In genomic region chr3:121973761-121974160, GRCm38 (mm10) we compare ENCODE assay signal across 13 mouse cellular contexts. TPM values are rescaled to one million over a fixed set of nuclear protein-coding genes. Genes with fewer than 3 reads are reported as not detected.
DNase-seq lines count a peak whose midpoint lies in the region; ATAC-seq and TF ChIP-seq lines count a peak whose summit lies in the region.
"Had no signal": no experiment of that assay in that cellular context is flagged by ENCODE, and none has a peak within 500 bp of the region (broad histone marks: within the 10 kb centered on the region; RNA-seq: fewer than 3 reads in every experiment).

No protein-coding gene starts in this region.

- no peak overlapping the region for H3K27ac ChIP-seq in kidney, adult 2 months (ENCODE audit: insufficient read depth, low read depth, low read length)
- H3K27ac ChIP-seq in kidney, embryonic 14.5 days (ENCODE audit: low read depth, low read length): no peak overlapping the region
- H3K27ac ChIP-seq in stomach, postnatal 0 days (replicated peaks): no peak overlapping the region
- H3K27ac ChIP-seq: forebrain, embryonic 10.5 days; hindbrain, embryonic 14.5 days had no signal

- H3K4me3 ChIP-seq in kidney, adult 2 months (ENCODE audit: insufficient read depth, low read depth, low read length): no peak overlapping the region
- no peak overlapping the region for H3K4me3 ChIP-seq in kidney, embryonic 14.5 days (ENCODE audit: low read length)
- no peak overlapping the region for H3K4me3 ChIP-seq in stomach, postnatal 0 days (ENCODE audit: low read depth, low read length)
- H3K4me3 ChIP-seq: forebrain, embryonic 10.5 days had no signal

- H3K27me3 ChIP-seq in kidney, adult 2 months (replicated peaks; ENCODE audit: control insufficient read depth, insufficient read depth, low read length): no peaks in the 10 kb centered on the region
- H3K27me3 ChIP-seq in kidney, embryonic 14.5 days (ENCODE audit: control insufficient read depth, insufficient read depth, low read length): no peaks in the 10 kb centered on the region; the same call in 1 of the 2 replicates
- H3K27me3 ChIP-seq in stomach, postnatal 0 days (ENCODE audit: control insufficient read depth, insufficient read depth, low read length): no peaks in the 10 kb centered on the region

- no peak for TF ChIP-seq EP300 in stomach, postnatal 0 days (optimal IDR thresholded peaks at IDR 0.05)

- H3K4me1 ChIP-seq in kidney, adult 2 months (ENCODE audit: control insufficient read depth, insufficient read depth, low read length): peaks cover 2% of the 10 kb centered on the region; the same call in 1 of the 2 replicates
- H3K4me1 ChIP-seq in kidney, embryonic 14.5 days (ENCODE audit: control insufficient read depth, insufficient read depth, low read length): no peaks in the 10 kb centered on the region
- H3K4me1 ChIP-seq in stomach, postnatal 0 days (replicated peaks; ENCODE audit: control insufficient read depth, insufficient read depth): 0 out of 2 replicates have a peak, but pooled peaks cover 2% of the 10 kb centered on the region

- no peak overlapping the region for H3K9ac ChIP-seq in kidney, embryonic 14.5 days (ENCODE audit: low read depth, low read length)
- H3K9ac ChIP-seq in stomach, postnatal 0 days (ENCODE audit: low read length): no peak overlapping the region
- H3K9ac ChIP-seq: hindbrain, embryonic 14.5 days had no signal

- H3K9me3 ChIP-seq in kidney, embryonic 14.5 days (ENCODE audit: control insufficient read depth, low read length): no peaks in the 10 kb centered on the region
- no peaks in the 10 kb centered on the region for H3K9me3 ChIP-seq in stomach, postnatal 0 days (ENCODE audit: control insufficient read depth, low read length)
- H3K9me3 ChIP-seq: forebrain, embryonic 10.5 days had no signal

- H3K4me2 ChIP-seq in kidney, embryonic 14.5 days (replicated peaks; ENCODE audit: low read depth, low read length): no peak overlapping the region
- H3K4me2 ChIP-seq in stomach, postnatal 0 days (replicated peaks; ENCODE audit: low read depth): 0 out of 2 replicates have a peak overlapping the region, but pooled peaks have one; percentile 2
- H3K4me2 ChIP-seq: hindbrain, embryonic 14.5 days had no signal

- DNase-seq in adrenal gland, postnatal 14 days: peak; percentile 25
- DNase-seq in adrenal gland, adult 18-20 months (ENCODE audit: low spot score in 2 of 2): no peak
- peak; percentile 39 for DNase-seq in kidney, adult 2 months
- peak; percentile 13 for DNase-seq in right cerebral cortex, postnatal 4 days
- no peak for DNase-seq in right cerebral cortex, adult 18-20 months
- DNase-seq in stomach, postnatal 0 days (ENCODE audit: low spot score): no peak
- DNase-seq in right cerebral cortex, postnatal 14 days: no peak
- DNase-seq: cerebellum, adult 9-10 months; gastrocnemius, postnatal 25 days; thymus, postnatal 36 days had no signal

- TF ChIP-seq CTCF in kidney, adult 2 months (conservative IDR thresholded peaks at IDR 0.05; ENCODE audit: insufficient read depth, insufficient read length, low read depth, low read length): no peak
- no peak for TF ChIP-seq CTCF in stomach, postnatal 0 days (IDR thresholded peaks at IDR 0.05; ENCODE audit: low read depth)

- H3K36me3 ChIP-seq in kidney, adult 2 months (ENCODE audit: control insufficient read depth, insufficient read depth, low read length): no peaks in the 10 kb centered on the region
- no peaks in the 10 kb centered on the region for H3K36me3 ChIP-seq in kidney, embryonic 14.5 days (ENCODE audit: control insufficient read depth, insufficient read depth, low read length)
- no peaks in the 10 kb centered on the region for H3K36me3 ChIP-seq in stomach, postnatal 0 days (ENCODE audit: control insufficient read depth, insufficient read depth, low read length)
- H3K36me3 ChIP-seq: forebrain, embryonic 10.5 days had no signal

- TF ChIP-seq POLR2A in kidney, adult 2 months (IDR thresholded peaks at IDR 0.05; ENCODE audit: low read depth, low read length): no peak

- no peak for ATAC-seq in kidney, embryonic 14.5 days (ENCODE audit: low FRiP score, low TSS enrichment)
- ATAC-seq in stomach, postnatal 0 days (ENCODE audit: low FRiP score, low TSS enrichment): no peak

- WGBS in kidney, adult 2 months: 36% methylated on average over 5 of the region's 5 CpGs
- 63% methylated on average over 5 of the region's 5 CpGs for WGBS in kidney, embryonic 14.5 days
- 29% methylated on average over 5 of the region's 5 CpGs for WGBS in stomach, postnatal 0 days

RNA-seq across cellular contexts. Expression of gene Arhgap29, which starts 21.4 kb away (rescaled TPM):
- total RNA-seq in adrenal gland, postnatal 14 days (2021): 82.6 and 83.4 TPM in 2 replicates
- 10 to 100 TPM; 48.6 to 58.7 TPM for total RNA-seq in adrenal gland, adult 18-20 months (2021)
- polyA plus RNA-seq in kidney, adult 2 months (2012; rRNA removed): 28.4 and 31.7 TPM in 2 replicates
- 26.4 and 49.7 TPM in 2 replicates for polyA plus RNA-seq in kidney, embryonic 14.5 days (2014; fragmentation: Nextera tagmentation; extraction: Ambion mirVana)
- polyA plus RNA-seq in stomach, postnatal 0 days (2015; fragmentation: Nextera tagmentation; extraction: Ambion mirVana): 15.4 and 16.6 TPM in 2 replicates

Comparison
In these comparisons a context has a peak if more than half of its experiments do, and no peak if none do; other contexts are left out.
1. DNase-seq: peak in adrenal gland, postnatal 14 days (single experiment), kidney, adult 2 months (single experiment) and right cerebral cortex, postnatal 4 days (single experiment); none in adrenal gland, adult 18-20 months (0 of 2), right cerebral cortex, adult 18-20 months (single experiment), stomach, postnatal 0 days (single experiment) and right cerebral cortex, postnatal 14 days (single experiment).